Mouse (Mus musculus): ENCODE measurements around the gene C8a.

Gene C8a

DNA sequence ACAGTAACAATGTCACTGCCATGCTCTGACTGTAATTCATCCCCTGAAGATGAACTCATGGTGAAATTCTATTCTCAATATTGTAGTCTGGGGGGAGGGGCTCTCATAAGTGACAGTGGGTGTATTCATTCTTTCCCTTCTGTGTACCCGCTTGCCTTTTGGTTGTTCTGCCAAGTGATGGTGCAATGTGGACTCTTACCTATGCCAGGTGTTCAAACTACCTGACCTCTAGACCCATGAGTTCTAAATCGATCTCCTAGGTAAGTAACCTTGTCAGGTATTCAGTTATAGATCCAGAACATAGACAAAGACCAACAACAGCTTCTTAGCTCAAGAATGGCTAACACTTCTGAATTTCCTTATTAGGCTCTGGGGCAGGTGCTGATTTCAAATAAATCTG, 37.9 kb downstream of the C8a start:
- no peak for DNase-seq

DNA sequence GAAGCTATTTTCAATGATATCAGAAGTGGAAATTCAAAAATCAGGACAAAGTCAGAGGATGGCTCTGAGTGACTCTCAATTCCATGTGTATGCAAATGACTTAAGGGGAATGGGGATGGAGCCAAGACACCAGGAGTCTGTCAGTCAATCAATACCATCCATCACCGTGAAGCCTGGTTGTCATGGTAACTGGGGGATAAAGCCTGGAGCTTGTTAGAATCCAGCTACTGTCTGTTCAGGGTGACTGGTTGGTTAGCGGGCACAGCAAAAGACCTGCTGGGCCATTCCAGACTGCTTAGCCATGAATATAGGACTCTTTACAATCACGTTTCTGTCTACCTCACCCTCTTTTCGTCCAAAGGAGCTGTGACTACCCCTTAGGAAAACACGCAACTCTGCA, 41.1 kb downstream of the C8a start:
- no peak for DNase-seq

DNA sequence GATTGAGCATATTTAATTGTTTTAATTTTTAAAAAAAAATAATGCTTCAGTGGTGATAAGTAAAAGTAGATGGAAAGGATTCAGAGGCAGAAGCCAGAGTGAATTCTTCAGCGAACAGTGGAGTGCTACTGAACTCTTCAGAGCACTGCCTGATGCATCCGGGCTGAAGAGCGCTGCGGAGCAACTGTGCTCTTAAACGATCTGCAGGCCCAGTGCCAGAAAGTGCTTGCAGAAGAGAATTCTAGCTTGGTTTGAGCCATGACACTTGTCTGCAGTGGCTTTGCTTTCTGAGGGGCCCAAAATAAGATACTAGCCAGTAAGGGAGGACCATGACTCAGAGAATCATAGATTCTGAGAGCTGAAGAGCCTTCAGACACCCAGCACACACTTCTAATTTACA, 47.3 kb downstream of the C8a start:
- DNase-seq, result peak; percentile 37 to 40

DNA sequence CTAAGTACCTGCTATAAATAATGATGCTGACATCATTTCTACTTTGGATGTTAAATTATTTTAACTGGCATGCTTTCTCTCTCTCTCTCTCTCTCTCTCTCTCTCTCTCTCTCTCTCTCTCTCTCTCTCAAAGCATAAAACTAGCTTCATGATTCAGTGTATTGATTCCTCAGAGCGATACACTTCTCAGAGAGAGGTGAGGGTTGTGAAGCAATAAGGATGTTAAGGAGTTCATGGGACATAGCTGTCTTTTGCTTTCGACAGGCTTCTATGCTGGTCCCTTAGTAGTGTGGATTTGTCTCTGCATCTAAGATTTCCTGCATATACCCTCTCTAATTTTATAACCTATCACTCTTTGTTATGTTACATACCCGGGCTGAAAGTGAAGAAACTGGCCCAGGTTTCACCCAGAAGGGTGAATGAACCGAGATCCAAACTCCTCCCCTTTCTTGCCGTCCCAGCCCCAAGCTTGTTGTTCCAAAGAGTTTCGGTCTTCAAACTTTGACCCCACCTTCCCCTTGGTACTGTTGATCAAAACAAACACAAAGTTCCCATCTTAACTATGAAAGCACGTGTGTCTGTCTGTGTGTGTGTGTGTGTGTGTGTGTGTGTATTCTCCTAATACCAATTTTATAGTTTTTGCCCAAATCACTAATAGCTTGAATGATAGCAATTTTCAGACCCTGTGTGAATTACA, 51.7 kb downstream of the C8a start:
- DNase-seq, result peak in 1 of 2 experiments; percentile 14

DNA sequence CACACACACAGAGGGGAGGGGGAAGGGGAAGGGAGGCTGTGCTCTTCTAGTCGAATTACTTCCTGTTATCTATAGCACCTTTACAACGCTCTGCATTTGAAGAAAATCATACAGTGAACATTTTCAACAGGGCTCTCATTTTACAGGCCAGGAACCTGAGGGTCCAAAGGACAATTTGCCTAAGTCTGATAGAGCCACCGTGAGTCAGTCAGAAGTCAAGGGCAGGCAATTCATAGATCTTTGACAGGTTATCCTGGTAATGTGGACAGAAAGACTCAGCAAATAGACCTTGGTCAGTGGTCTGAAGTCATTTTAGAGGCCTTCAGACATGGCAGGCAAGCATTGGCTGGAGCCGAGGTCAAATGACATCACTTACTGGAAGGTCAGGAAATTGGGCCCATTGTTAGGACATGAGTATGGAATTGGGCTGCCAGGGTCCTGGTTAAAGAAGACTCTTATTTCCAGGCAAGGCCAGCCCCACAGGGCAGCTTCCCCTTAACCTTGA, 52.5 kb downstream of the C8a start:
- DNase-seq, result no peak

DNA sequence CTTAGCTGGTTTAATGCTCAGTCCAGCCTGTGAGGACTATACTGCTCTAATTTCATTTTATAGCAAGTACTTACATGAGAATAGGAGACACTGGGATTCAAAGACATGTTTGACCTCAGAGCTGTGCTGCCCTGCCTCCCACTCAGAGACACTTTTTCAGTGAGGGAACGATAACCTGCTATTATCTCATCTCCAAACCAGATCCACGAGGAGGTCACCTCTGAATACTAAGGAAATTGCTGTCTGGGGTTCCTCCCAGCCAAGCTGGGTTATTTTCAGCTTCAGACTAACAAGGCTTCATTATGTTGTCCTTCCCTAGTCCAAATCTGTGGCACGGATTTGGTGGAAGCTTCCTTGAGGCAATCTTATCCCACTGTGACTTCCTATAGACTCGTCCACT, 56.3 kb downstream of the C8a start:
- no peak for DNase-seq

DNA sequence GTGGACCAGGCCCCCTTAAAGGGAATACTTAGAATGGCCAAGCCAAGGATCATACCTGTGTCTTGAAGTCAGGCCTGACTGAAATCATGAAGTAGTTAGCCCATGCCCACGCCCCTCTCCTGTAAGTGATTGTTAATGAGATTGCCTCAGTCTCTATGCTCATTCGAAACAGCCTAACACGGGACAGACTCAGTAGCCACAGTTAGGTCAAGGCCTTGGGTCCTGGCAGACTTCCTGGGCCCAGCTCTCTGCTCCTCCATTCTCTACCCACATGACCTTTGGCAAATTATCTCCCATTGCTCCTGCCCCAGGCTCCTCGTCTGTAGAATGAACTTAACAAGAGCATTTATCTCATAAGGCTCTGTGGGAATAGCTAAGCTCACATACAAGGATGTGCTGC, 57.2 kb downstream of the C8a start:
- DNase-seq, result no peak

DNA sequence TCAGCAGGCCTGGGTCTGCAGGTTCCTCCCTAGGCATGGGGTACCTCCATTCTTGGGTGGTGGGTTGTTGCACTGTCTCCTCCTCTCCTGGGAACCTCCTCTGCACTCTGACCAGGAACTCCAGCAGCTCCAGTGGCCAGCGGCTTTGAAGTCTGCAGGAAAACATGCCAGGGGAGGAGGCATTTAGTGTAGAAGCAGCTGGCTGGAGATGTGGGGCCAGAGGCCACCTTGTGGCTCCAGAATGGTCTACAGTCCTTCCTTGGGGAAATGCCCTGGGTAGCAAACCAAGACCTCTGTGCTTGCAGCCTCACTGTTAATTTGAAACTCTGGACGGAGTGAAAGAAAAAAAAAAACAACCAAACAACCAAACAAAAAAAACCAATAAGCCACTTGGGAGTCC, 58.7 kb downstream of the C8a start:
- DNase-seq, result peak; percentile 12 to 33

DNA sequence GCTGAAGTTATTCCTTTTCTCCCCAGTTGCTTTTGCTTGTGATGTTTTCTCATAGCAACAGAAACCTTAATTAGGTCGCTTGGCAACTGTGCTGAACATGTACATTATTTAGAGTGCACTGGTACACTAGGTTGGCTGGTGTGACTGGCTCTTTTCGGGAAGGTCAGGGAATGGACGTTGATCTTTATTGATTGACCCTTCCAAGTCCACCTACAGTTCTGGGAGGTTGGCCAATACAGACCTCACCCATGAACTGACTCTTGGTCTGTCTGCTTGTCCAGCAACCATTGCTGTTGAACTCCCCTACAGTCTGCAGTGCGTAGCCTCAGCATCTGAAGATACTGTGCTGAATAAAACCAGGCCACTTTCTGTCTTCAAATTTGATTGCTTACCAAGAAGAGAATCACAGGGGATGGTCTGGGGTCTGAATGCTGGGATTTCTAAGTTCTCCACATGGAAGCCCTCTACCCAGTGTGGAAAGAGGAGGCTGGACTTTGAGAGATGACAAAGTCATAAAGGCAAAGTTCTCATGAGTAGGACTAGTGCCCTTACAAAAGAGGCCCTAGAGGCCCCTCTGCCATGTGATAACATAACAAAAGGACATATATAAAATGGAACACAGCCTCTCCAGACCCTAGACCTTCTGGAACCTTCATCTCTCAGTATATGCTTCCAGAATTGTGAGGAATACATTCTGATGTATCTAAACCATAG, 59.5 kb downstream of the C8a start:
- DNase-seq, result no peak

DNA sequence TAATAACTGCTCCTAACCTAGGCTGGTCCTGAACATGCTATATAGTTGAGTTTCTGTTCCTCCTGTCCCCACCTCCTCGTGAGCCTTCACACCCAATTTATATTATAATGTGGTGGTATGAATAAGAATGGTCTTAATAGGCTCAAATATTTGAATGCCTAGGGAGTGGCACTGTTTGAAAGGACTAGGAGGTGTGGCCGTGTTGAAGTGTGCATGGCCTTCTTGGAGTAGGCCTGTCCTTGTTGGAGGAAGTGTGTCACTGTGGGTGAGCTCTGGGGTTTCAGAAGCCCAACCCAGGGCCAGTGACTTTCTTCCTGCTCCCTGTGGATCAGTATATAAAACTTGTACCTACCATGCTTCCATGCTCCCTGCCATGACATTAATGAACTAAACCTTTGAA, 62.6 kb downstream of the C8a start:
- no peak for DNase-seq

DNA sequence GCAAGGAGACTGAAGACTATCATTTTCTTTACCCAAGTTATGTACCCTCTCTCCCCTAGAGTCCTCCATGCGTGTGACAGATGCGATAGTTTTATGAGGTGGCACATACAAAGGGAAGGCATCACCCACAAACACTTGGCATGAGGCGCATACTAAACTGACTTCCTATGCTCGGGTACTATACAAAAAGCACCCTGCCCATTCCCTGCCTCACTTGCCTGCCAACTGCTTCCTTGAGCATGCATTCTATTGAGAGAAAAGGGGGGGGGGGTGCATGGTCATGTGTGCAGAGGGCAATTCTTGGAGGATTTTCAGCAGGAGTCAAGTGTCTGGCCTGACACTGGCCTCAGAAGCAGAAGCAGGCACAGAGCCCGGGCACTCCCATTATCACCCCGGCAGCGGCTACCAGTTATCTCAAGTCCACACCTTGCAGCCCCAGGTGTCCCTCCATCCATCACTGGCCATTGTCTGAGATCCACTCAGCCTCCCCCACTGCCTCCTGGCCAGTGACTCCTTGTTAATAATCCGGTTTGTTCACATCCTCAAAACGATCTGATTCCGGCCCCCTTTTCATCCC, 65.4 kb downstream of the C8a start:
- DNase-seq, result no peak

DNA sequence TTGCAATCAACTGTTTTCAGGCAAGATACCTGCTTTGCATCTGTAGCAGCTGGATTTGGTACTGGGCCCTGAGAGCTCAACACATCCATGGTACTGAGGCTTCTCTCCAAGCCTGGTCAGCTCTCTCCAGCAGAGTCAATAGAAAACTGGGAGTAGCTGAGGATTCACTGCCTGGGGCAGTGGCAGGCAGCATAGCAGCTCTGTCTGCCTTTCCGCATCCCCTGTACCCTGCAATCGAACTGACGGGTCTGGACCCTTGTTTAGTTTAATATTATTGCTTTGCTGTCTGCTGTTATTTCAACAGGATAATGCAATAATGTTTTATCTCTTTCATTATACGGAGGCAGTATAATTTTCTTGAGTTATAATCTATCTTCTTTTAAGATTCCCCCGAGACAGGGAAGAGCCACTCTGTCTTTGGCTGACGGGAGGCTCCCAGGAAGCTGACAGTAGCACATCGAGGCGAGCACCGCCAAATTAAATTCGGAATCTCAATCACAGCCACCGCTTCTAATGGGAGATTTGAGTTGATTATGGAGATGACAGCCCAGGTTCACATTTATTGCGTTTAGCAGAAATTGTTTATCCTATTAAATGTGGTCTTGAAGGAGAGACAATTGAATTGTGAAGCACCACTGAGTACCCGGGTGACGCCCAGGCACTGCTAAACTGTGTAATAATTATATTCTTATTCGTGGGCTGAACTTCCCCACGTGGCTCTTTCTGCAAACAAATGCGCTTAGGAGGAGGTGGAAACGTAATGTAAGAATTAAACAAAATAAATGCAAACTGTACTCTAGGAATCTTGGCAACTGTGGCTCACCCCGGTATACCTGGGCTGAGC, 70.6 kb downstream of the C8a start:
- no peak for DNase-seq

DNA sequence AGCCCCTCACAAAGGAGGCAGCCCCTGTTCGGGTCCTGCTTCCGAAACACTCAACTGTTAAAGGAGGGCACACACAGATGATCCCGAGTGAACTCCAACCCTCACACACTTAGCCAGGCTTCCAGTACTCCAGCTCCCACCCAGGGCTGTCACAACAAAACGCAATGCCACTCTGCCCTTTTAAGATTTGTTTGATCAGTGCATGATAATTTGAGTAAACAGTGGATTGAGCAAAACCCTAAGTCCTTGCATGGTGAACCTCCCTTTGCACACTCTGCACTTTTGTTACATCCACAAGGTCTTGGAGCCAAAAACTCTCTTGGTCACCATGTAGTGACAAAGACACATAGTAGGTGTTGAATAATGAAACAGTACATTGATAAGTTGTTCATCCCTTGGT, 72.1 kb downstream of the C8a start:
- DNase-seq, result no peak

DNA sequence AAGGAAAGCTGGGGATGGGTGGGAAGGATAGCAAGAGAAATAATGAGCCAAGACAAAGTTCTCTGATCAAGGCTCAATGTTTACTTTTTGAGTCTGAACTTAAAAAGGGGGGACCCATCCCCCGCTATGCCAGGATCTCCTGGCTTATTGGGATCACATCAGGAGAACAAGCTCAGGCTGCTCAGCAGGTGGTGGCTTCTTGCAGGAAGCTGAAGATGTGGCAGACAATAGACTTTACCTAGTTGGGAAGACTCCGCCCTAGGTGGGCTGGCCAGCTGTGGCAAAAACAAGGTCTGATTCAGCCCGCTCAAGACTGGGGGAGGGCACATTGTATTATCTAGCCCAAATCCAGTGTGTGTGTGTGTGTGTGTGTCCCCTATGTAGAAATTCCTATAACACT, 74.6 kb downstream of the C8a start:
- DNase-seq, result no peak

DNA sequence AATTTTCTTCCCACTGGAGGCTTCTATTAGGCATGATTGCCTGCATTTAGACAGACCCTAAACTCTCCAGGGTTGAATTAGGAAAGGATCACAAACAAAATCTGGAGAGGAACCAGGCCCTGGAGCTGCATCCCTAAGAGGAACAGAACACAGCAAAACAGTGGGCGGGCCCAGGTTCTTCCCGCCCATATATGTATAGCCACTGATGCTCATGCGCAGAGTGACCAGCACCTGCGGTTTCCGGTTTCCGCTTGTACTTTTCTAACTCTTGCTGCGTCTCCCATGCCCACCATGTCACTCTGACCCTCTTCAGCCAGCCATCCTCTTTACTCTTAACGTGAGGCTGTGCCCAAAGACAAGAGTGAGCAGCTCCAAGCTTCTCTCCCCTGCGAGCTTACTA, 77.2 kb downstream of the C8a start:
- DNase-seq, result no peak

DNA sequence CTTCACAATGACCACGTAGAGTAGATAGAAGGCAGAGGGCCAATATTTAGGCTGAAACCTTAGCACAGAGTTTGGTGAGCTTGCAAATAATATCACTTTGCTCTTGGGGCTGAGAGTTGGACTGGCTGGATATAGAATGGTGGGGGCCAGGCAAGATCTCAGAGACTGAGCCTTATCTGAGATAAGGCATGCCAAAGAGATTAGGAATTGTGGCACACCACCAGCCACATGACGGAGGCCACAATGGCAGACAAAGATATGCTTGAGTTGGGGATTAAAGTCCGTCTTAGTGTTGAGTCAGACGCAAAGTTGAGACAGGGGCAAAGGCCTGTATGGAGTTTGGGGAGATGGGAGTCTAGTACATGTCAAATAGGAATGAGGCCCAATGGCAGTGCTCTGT, 84.1 kb downstream of the C8a start:
- no peak for DNase-seq

DNA sequence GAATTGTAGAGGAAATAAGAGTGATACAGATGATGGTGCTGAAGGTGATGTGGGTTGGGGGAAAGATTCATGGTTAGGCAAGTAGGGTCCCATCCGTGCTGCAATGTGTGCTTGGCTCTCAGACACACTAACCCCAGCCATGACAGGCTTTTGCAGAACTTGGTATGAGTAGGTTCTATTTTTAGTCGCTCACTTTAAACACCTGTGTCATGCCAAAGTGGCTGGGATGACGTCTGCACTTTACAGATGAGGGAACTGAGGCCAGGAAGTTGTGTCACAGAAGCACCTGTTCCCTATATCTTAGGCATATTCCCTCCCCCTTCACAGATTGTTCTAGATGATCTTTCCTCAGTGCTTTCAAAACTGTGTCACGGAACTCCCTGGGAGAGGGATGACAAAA, 93.9 kb downstream of the C8a start:
- no peak for DNase-seq

DNA sequence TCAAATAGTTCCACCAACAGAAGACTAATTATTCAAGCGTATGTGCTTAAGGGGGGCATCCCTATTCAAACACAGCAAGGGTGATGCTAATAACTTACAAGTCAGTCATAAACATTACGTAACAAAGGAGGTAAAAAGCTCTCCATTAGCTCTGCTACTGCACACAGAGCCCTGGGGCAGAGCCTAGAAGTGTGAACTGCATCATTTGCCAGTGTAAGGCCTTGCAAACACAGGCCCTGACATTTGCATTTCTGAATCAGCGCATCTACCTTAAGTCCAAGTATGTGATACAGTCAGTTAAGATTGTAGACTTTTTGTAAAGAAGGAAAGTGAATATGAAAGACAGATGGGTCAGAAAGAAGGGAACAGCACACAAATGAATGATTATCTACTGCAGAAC, 94.8 kb downstream of the C8a start:
- DNase-seq, result no peak

DNA sequence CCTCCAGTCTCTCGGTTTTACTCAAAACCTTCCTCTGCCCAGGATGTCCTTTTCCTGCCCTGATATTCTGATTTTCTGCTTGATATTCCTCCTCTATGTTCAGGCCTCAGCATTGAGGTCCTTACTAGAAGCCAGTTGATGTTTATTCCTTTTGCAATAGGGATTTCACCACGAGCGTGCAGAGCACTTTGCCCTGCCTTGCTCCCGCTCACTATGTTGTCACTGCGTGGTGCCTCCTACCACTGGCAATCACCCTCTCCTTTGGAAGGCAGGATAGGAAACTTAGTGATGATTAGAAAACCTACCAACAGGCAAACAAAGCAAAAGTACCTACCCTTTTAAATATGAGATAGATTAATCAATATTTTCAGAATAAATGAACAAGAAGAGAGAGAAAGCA, 96.7 kb downstream of the C8a start:
- DNase-seq, result no peak

DNA sequence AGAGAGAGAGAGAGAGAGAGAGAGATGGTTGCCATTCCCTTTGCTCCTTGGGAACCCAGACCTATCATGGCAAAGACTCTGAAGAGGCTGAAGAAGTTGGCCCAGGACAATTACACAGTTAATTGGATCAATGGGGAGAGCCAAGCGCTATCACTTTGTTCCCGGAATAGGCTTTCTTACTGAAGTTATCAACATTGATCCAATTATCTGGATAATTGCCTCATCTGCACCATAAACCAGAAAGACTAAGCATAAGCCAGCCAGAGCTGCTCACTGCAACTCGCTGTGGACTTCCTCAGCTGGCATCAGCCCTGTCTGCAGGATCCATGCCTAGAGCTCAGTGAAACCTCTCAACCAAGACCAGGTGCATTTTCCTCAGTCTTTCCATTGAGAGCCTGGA, 100.6 kb downstream of the C8a start:
- DNase-seq, result no peak

DNA sequence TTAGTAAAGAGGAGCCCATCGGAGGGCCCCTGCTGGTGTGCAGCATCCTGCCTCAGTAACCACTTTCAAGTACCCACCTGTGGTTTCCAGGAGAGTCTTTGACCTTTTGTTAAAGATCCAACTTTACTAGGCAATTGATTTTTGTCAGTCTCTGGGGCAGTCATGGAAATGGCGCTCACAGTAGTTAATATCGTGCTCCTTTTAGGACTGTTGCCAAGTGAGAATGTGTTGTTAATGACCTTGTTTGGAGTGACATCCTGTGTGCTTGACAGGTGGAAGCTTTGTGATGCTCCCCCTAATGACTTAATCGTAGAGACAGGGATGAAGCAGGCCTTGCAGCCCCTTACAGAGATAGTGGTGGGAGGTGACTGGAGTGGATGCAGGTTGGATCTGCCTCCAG, 105.9 kb downstream of the C8a start:
- DNase-seq, result no peak

DNA sequence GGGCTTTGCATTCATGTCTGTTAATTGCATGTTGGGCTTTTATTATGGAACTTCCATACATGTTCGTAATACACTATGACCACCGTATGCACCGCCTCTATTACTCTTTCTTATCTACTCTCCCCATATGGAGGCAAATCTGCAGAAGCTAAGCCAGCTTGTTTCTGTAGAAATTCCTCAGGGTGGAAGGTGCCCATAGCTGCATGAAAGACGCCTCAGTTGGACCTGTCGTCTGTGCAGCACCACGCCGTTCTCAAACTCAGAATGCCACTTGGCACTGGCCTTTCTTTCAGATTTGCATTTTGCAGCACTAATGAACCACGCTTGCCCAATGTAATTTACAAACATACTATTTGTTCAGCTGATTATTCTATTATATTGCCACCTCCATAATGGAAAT, 106.6 kb downstream of the C8a start:
- no peak for DNase-seq

DNA sequence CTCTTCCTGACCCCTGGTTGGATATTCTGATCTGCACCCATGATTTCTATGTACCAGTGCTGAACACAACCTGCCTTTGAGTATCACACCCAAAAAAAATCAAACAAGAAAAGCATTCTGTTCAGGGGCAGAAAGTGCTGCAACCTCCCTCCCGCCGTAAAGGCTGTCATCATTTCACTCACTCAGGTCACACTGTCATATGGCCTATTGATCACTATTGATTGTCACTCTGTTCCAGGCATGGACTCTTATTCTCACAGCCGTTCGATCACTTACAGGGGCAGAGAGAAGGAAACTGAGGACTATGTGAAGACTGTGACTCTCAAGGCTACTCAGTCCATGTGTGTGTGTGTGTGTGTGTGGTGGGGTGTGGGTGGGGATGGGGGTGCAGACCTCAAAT, 108.0 kb downstream of the C8a start:
- no peak for DNase-seq
